Mouse (Mus musculus): ENCODE measurements around the gene Ube2u.

DNA sequence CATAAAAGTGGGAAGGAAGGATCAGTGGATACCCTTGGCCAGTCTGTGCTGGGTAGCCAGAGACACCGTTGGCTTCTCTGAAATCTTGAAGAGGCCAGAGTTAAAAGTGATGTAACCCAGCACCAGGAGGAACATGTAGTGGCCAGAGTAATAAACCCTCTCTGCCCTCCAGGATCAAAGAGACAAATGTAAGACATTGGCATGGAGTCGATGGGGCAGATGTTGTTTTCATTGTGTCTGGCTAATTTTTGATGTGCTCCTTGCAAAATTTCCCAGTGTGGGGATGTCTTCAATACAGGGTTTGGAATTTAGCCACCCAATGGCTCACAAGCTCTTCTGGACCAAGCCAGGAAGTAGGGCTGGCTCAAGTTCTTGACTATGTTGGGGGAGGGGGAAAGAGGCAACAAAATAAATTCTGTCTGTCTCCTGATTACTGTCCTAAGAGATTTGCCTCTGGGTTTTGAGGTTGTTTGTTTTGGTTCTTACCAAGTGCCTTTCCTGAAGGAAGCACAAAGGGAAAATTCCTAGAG lies 49.2 kb upstream of the Ube2u start:
- TF ChIP-seq CTCF (IDR thresholded peaks at IDR 0.05; ENCODE audit: low read depth) (no peak), EP300 (IDR thresholded peaks at IDR 0.05; ENCODE audit: low read depth) (no peak)

All from liver, embryonic 14.5 days (tissue).